In genomic region chr12:98737801-98738350, GRCm38 (mm10) we compare ENCODE assay signal across 8 mouse cellular contexts. TPM values are rescaled to one million over a fixed set of nuclear protein-coding genes. Genes with fewer than 3 reads are reported as not detected.
A peak's percentile ranks its signal among the peaks of the same experiment; 100 is the strongest.
DNase-seq lines count a peak whose midpoint lies in the region; ATAC-seq and TF ChIP-seq lines count a peak whose summit lies in the region.

No protein-coding gene starts in this region.

- peak overlapping the region; percentile 99 for H3K4me2 ChIP-seq in forebrain, postnatal 0 days (ENCODE audit: low read depth)
- H3K4me2 ChIP-seq in neural tube, embryonic 12.5 days (replicated peaks): peak overlapping the region; percentile 95

- peak overlapping the region; percentile 57; the same call in 1 of the 2 replicates for H3K9ac ChIP-seq in forebrain, postnatal 0 days
- peak overlapping the region; percentile 94 for H3K9ac ChIP-seq in neural tube, embryonic 12.5 days

- intact Hi-C loops in left cerebral cortex, postnatal 10 days (cut with DNase I): no loop called here

- ATAC-seq in forebrain, postnatal 0 days: no peak
- ATAC-seq in neural tube, embryonic 12.5 days (ENCODE audit: low FRiP score, low read depth): peak; percentile 8; the same call in 1 of the 2 replicates

- peak overlapping the region; percentile 46; the same call in 1 of the 2 replicates for H3K4me3 ChIP-seq in spleen, adult 2 months (ENCODE audit: extremely low read depth, insufficient read depth, insufficient read length)
- H3K4me3 ChIP-seq in forebrain, postnatal 0 days (ENCODE audit: low read depth, low read length): peak overlapping the region; percentile 69
- peak overlapping the region; percentile 90 for H3K4me3 ChIP-seq in neural tube, embryonic 12.5 days

- H3K36me3 ChIP-seq in spleen, adult 2 months (ENCODE audit: control insufficient read depth, insufficient read depth, low read length): no peaks in the 10 kb centered on the region
- no peaks in the 10 kb centered on the region for H3K36me3 ChIP-seq in forebrain, postnatal 0 days (ENCODE audit: insufficient read depth)
- no peaks in the 10 kb centered on the region for H3K36me3 ChIP-seq in neural tube, embryonic 12.5 days

- no peaks in the 10 kb centered on the region for H3K9me3 ChIP-seq in forebrain, postnatal 0 days (ENCODE audit: low read length)
- H3K9me3 ChIP-seq in neural tube, embryonic 12.5 days: no peaks in the 10 kb centered on the region

- H3K27ac ChIP-seq in spleen, adult 2 months (ENCODE audit: insufficient read depth, low read length): no peak overlapping the region
- H3K27ac ChIP-seq in forebrain, postnatal 0 days (ENCODE audit: low read depth, low read length): no peak overlapping the region
- no peak overlapping the region for H3K27ac ChIP-seq in neural tube, embryonic 12.5 days

- no peak for TF ChIP-seq POLR2A in spleen, adult 2 months (IDR thresholded peaks at IDR 0.05; ENCODE audit: low read depth, low read length)

- TF ChIP-seq CTCF in spleen, adult 2 months (IDR thresholded peaks at IDR 0.05; ENCODE audit: extremely low read depth, insufficient read depth, insufficient read length, insufficient replicate concordance): no peak
- no peak for TF ChIP-seq CTCF in forebrain, postnatal 0 days (IDR thresholded peaks at IDR 0.05; ENCODE audit: low read depth)

- 5% methylated on average over 7 of the region's 7 CpGs for WGBS in spleen, adult 2 months
- WGBS in forebrain, postnatal 0 days: 14% methylated on average over 7 of the region's 7 CpGs
- WGBS in neural tube, embryonic 12.5 days: 8% methylated on average over 7 of the region's 7 CpGs

- H3K27me3 ChIP-seq in spleen, adult 2 months (ENCODE audit: control insufficient read depth, insufficient read depth, low read length): peaks cover 17% of the 10 kb centered on the region
- no peaks in the 10 kb centered on the region for H3K27me3 ChIP-seq in forebrain, postnatal 0 days (ENCODE audit: insufficient read depth, low read length)
- no peaks in the 10 kb centered on the region; the same call in 1 of the 2 replicates for H3K27me3 ChIP-seq in neural tube, embryonic 12.5 days (replicated peaks)

- DNase-seq in spleen, adult 2 months (ENCODE audit: low read depth in 1 of 2, low spot score in 2 of 2): no peak
- DNase-seq in spleen, adult 12 weeks (ENCODE audit: low spot score): no peak
- peak; percentile 11 for DNase-seq in forebrain, postnatal 0 days
- peak; percentile 18 to 38 for DNase-seq in kidney, postnatal 4 days
- no peak for DNase-seq in urinary bladder, postnatal 25 days (ENCODE audit: low spot score)
- no peak for DNase-seq in adrenal gland, postnatal 4 days (ENCODE audit: low spot score in 2 of 2)
- no peak for DNase-seq in left cerebral cortex, postnatal 10 days (ENCODE audit: extremely low spot score in 1 of 2, low spot score in 2 of 2)

- peaks cover 3% of the 10 kb centered on the region for H3K4me1 ChIP-seq in spleen, adult 2 months (ENCODE audit: control insufficient read depth, insufficient read depth, insufficient read length)
- peaks cover 14% of the 10 kb centered on the region; the same call in 1 of the 2 replicates for H3K4me1 ChIP-seq in forebrain, postnatal 0 days (ENCODE audit: insufficient read depth)
- H3K4me1 ChIP-seq in neural tube, embryonic 12.5 days: peaks cover 20% of the 10 kb centered on the region

RNA-seq across cellular contexts. Expression of gene Ptpn21, which starts 0.7 kb away (rescaled TPM):
- polyA plus RNA-seq in spleen, adult 2 months (2012; rRNA removed): 6.6 and 8.2 TPM in 2 replicates
- total RNA-seq in forebrain, postnatal 0 days (2014; rRNA removed): 3.1 and 4.0 TPM in 2 replicates
- 1.2 and 1.3 TPM in 2 replicates for polyA plus RNA-seq in forebrain, postnatal 0 days (2015; fragmentation: Nextera tagmentation; extraction: Ambion mirVana)
- 7.3 TPM in 2 replicates for polyA plus RNA-seq in neural tube, embryonic 12.5 days (2016; fragmentation: Nextera tagmentation; extraction: Ambion mirVana)
- 10 to 100 TPM; 25.6 to 26.5 TPM for total RNA-seq in adrenal gland, postnatal 4 days (2021)
- total RNA-seq in left cerebral cortex, postnatal 10 days (2021): 1 to 10 TPM; 5.4 to 7.9 TPM

RNA-seq across cellular contexts. Expression of gene Zc3h14, which starts 8.9 kb away (rescaled TPM):
- polyA plus RNA-seq in spleen, adult 2 months (2012; rRNA removed): 23.3 and 28.7 TPM in 2 replicates
- total RNA-seq in forebrain, postnatal 0 days (2014; rRNA removed): 130 and 134 TPM in 2 replicates
- polyA plus RNA-seq in forebrain, postnatal 0 days (2015; fragmentation: Nextera tagmentation; extraction: Ambion mirVana): 103 and 113 TPM in 2 replicates
- 139 and 146 TPM in 2 replicates for polyA plus RNA-seq in neural tube, embryonic 12.5 days (2016; fragmentation: Nextera tagmentation; extraction: Ambion mirVana)
- 100 to 1,000 TPM; 111 to 113 TPM for total RNA-seq in adrenal gland, postnatal 4 days (2021)
- total RNA-seq in left cerebral cortex, postnatal 10 days (2021): 100 to 1,000 TPM; 103 to 106 TPM

Comparison
In these comparisons a context has a peak if more than half of its experiments do, and no peak if none do; other contexts are left out.
1. DNase-seq: peak in forebrain, postnatal 0 days (single experiment) and kidney, postnatal 4 days (2 of 2); none in spleen, adult 2 months (0 of 2), spleen, adult 12 weeks (single experiment), urinary bladder, postnatal 25 days (single experiment), adrenal gland, postnatal 4 days (0 of 2) and left cerebral cortex, postnatal 10 days (0 of 2).
2. Peak in every context shown above with its lines, with median percentiles within 50 percentile points of each other: H3K4me3 ChIP-seq.